Mouse (Mus musculus): Measurements from ENCODE around the gene 4930402H24Rik.

The 4930402H24Rik gene

GRCm38 (mm10) chr2:130905751-130906583 is at the start of gene 4930402H24Rik, which contains the start of gene Atrn:
TSS of gene 4930402H24Rik (minus strand) at chr2:130906406.
TSS of gene Atrn (plus strand) at chr2:130906495.
- no peak for TF ChIP-seq GATA4 (IDR thresholded peaks at IDR 0.05; ENCODE audit: insufficient replicate concordance, low read length)

GRCm38 (mm10) chr2:130950548-130950947 is 44.3 kb upstream of the 4930402H24Rik start:
- no peak; the same call in 1 of the 2 replicates for TF ChIP-seq GATA4 (IDR thresholded peaks at IDR 0.05; ENCODE audit: insufficient replicate concordance, low read length)

GRCm38 (mm10) chr2:130949781-130950180 is 43.6 kb upstream of the 4930402H24Rik start:
- no peak for TF ChIP-seq GATA4 (IDR thresholded peaks at IDR 0.05; ENCODE audit: insufficient replicate concordance, low read length)

GRCm38 (mm10) chr2:130932865-130933264 is 26.7 kb upstream of the 4930402H24Rik start:
- no peak for TF ChIP-seq GATA4 (IDR thresholded peaks at IDR 0.05; ENCODE audit: insufficient replicate concordance, low read length)

GRCm38 (mm10) chr2:130929994-130930393 is 23.8 kb upstream of the 4930402H24Rik start:
- no peak for TF ChIP-seq GATA4 (IDR thresholded peaks at IDR 0.05; ENCODE audit: insufficient replicate concordance, low read length)

- TF ChIP-seq GATA4 (IDR thresholded peaks at IDR 0.05; ENCODE audit: insufficient replicate concordance, low read length), result no peak
Measured at GRCm38 (mm10) chr2:130928530-130928929, 22.3 kb upstream of the 4930402H24Rik start.

GRCm38 (mm10) chr2:130928031-130928430 is 21.8 kb upstream of the 4930402H24Rik start:
- no peak for TF ChIP-seq GATA4 (IDR thresholded peaks at IDR 0.05; ENCODE audit: insufficient replicate concordance, low read length)

- no peak for TF ChIP-seq GATA4 (IDR thresholded peaks at IDR 0.05; ENCODE audit: insufficient replicate concordance, low read length)
Measured at GRCm38 (mm10) chr2:130924950-130925349, 18.7 kb upstream of the 4930402H24Rik start.

- no peak for TF ChIP-seq GATA4 (IDR thresholded peaks at IDR 0.05; ENCODE audit: insufficient replicate concordance, low read length)
Measured at GRCm38 (mm10) chr2:130919062-130919593, 12.9 kb upstream of the 4930402H24Rik start.

- TF ChIP-seq GATA4 (IDR thresholded peaks at IDR 0.05; ENCODE audit: insufficient replicate concordance, low read length), result no peak
Measured at GRCm38 (mm10) chr2:130917686-130918085, 11.5 kb upstream of the 4930402H24Rik start.

GRCm38 (mm10) chr2:130916521-130917147 is 10.4 kb upstream of the 4930402H24Rik start:
- no peak for TF ChIP-seq GATA4 (IDR thresholded peaks at IDR 0.05; ENCODE audit: insufficient replicate concordance, low read length)

- TF ChIP-seq GATA4 (IDR thresholded peaks at IDR 0.05; ENCODE audit: insufficient replicate concordance, low read length), result no peak
Measured at GRCm38 (mm10) chr2:130914873-130915272, 8.7 kb upstream of the 4930402H24Rik start.

- TF ChIP-seq GATA4 (IDR thresholded peaks at IDR 0.05; ENCODE audit: insufficient replicate concordance, low read length), result no peak
Measured at GRCm38 (mm10) chr2:130911691-130912090, 5.5 kb upstream of the 4930402H24Rik start.

GRCm38 (mm10) chr2:130906584-130907315 is 544 bp upstream of the 4930402H24Rik start:
- no peak for TF ChIP-seq GATA4 (IDR thresholded peaks at IDR 0.05; ENCODE audit: insufficient replicate concordance, low read length)

GRCm38 (mm10) chr2:130898783-130899182 is 7.4 kb downstream of the 4930402H24Rik start:
- TF ChIP-seq GATA4 (IDR thresholded peaks at IDR 0.05; ENCODE audit: insufficient replicate concordance, low read length), result no peak

Measured in liver, adult (tissue).